Mouse (Mus musculus) embryonic facial prominence, embryonic 15.5 days (tissue): ENCODE data around the gene Crygn. TPM values are rescaled to one million over a fixed set of nuclear protein-coding genes. Genes with fewer than 3 reads are reported as not detected.
"Not testable (repeated sequence)": the region's sequence is repeated elsewhere in the genome, so short reads cannot be mapped to it uniquely, and the experiment has no call there.

Experiments
- ATAC-seq: fragments of 200-750 bp; cut with Nextera tagmentation; 2 replicates; pipeline ENCODE4 v1.8.0; 2017; ENCODE audit warnings: low read depth, moderate TSS enrichment; ENCODE audit not compliant: insufficient number of reproducible peaks, low FRiP score, low TSS enrichment
- H3K27ac ChIP-seq: fragments of 300-500 bp; sonication (generic); replicated peaks from 2 replicates; pipeline ENCODE4 v1.5.1; 2015; ENCODE audit warnings: mild to moderate bottlenecking, inconsistent platforms
- H3K27me3 ChIP-seq: fragments of 300-500 bp; sonication (generic); 2 replicates; pipeline ENCODE4 v1.6.1; 2015; ENCODE audit warnings: inconsistent platforms
- H3K36me3 ChIP-seq: fragments of 300-500 bp; sonication (generic); 2 replicates; pipeline ENCODE4 v1.6.1; 2015; ENCODE audit warnings: mild to moderate bottlenecking, inconsistent platforms
- H3K4me1 ChIP-seq: fragments of 300-500 bp; sonication (generic); 2 replicates; pipeline ENCODE4 v1.6.1; 2015; ENCODE audit warnings: inconsistent platforms
- H3K4me2 ChIP-seq: fragments of 300-500 bp; sonication (generic); replicated peaks from 2 replicates; pipeline ENCODE4 v1.6.1; 2015; ENCODE audit warnings: mild to moderate bottlenecking, inconsistent platforms
- H3K4me3 ChIP-seq: fragments of 300-500 bp; sonication (generic); replicated peaks from 2 replicates; pipeline ENCODE4 v1.5.1; 2015; ENCODE audit warnings: mild to moderate bottlenecking, inconsistent platforms
- H3K9ac ChIP-seq: fragments of 300-500 bp; sonication (generic); 2 replicates; pipeline ENCODE4 v1.6.1; 2015; ENCODE audit warnings: inconsistent platforms
- H3K9me3 ChIP-seq: fragments of 300-500 bp; sonication (generic); replicated peaks from 2 replicates; pipeline ENCODE4 v1.6.1; 2016; ENCODE audit warnings: inconsistent platforms
- WGBS: fragments of 180-500 bp; shearing (Covaris S2); methylation state at CpG from one replicate; pipeline ENCODE4 v1.1.7; 2015; 5-methylcytosine and 5-hydroxymethylcytosine counted together
- polyA plus RNA-seq: library from polyadenylated mRNA; unstranded; fragments of >200 nt; fragmentation: Nextera tagmentation; extraction: Ambion mirVana; gene quantifications from 2 replicates; pipeline ENCODE4 v1.2.1, GENCODE M21; 2015

The Crygn gene
- polyA plus RNA-seq, 1 experiment from 2014 or later: 2.8 TPM

DNA sequence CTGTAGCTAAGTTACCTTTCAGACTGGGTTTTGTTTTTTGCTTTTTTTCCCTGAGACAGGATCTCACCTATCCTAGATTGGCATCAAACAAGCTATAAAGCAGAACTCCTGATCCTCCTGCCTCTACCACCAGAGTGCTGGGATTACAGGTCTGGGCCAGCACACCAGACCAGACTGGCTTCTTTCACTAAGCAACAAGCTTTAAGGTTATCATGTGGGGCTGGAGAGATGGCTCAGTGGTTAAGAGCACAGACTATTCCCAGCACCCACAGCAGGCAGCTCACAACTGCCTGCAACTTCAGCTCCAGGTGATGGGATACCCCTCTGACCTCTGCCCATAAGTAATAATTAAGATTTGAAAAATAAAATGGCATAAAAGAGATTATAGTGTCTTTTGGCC, 21.5 kb upstream of the Crygn start:
- H3K4me3 ChIP-seq: no peak overlapping the region
- H3K4me1 ChIP-seq: 0 out of 2 replicates have a peak, but pooled peaks cover 8% of the 10 kb centered on the region
- no peak overlapping the region for H3K4me2 ChIP-seq
- H3K27me3 ChIP-seq: 0 out of 2 replicates have a peak, but pooled peaks cover 4% of the 10 kb centered on the region
- ATAC-seq: no peak
- no peaks in the 10 kb centered on the region for H3K36me3 ChIP-seq
- H3K9me3 ChIP-seq: no peaks in the 10 kb centered on the region
- H3K27ac ChIP-seq: no peak overlapping the region
- H3K9ac ChIP-seq: no peak overlapping the region

DNA sequence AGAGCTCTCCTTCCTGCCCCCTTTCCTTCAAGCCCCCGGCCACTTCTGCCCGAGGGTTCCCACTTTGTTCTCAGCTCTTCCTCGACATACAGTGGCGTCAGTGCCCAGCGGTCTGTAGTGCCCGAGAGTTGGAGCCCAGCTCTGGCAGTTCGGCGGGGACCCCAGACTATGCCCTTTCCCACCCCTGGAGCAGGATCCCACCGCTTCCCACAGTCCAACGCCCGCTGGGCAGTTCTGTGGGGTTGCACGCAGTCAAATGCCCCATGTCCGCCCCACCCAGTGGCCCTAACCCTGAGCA, 21.0 kb upstream of the Crygn start:
- Histone ChIP-seq H3K4me1 (0 out of 2 replicates have a peak, but pooled peaks cover 8% of the 10 kb centered on the region), H3K9ac (no peak overlapping the region), H3K4me2 (no peak overlapping the region), H3K36me3 (no peaks in the 10 kb centered on the region), H3K27ac (no peak overlapping the region), H3K9me3 (no peaks in the 10 kb centered on the region), H3K4me3 (no peak overlapping the region), H3K27me3 (0 out of 2 replicates have a peak, but pooled peaks cover 4% of the 10 kb centered on the region)
- WGBS: 39% methylated on average over 13 of the region's 13 CpGs
- ATAC-seq: no peak

DNA sequence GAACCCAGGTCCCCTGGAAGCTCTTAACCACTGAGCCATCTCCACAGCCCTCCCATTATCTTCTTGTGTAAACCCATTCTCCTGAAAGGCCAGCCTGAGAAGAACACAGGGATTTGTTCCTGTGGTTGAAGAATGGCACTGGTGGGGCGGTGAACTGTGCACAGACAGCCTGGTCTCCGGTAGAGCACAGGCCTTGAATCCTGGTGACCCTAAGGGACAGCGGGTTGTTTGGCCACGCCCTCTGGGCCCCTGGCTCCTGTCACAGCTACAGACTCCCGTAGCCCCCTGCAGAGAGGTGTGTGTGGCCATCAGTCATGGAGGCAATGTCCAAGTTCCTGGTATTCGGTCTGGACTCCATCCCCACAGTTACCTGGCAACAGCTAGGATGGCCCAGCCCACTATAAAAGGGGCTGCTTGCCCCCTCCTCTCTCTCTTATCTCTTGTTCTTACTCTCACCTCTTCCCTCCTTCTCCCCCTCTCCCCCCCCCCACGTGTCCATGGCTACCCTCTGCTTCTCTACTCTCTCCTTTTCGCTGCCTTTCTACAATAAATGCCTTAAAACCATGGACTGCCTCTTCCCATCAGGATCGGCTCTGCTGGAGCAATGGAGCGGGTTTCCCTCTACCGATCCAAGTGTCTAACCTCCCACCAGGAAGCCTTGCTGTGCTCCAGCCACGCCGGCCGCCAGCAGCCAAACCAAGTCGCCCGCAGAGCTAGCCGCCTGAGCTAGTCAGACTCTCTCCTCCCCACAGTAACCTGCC, 20.5 kb upstream of the Crygn start:
- no peak for ATAC-seq
- Histone ChIP-seq H3K27ac (no peak overlapping the region), H3K9me3 (no peaks in the 10 kb centered on the region), H3K4me2 (no peak overlapping the region), H3K36me3 (no peaks in the 10 kb centered on the region), H3K27me3 (0 out of 2 replicates have a peak, but pooled peaks cover 4% of the 10 kb centered on the region), H3K4me3 (no peak overlapping the region), H3K4me1 (0 out of 2 replicates have a peak, but pooled peaks cover 8% of the 10 kb centered on the region), H3K9ac (no peak overlapping the region)
- 29% methylated on average over 17 of the region's 17 CpGs for WGBS

DNA sequence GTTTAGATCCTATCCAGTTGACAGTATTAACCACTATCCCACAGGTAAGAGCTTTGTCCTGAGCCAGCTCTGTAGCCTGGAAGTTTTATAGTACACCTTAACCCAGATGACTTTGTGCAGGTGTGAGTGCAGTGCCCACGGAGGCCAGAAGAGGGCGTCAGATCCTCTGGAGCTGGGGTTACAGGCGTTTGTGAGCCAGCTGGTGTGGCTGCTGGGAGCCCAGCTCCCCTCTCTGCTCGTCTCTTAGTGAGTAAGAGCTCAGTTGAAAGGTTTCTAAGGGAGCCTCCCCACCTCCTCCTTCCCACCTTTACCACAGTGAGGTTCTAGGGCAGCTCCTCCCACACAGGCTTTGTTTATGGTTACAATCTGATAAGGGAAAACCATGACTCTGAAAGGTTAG, 18.9 kb upstream of the Crygn start:
- H3K36me3 ChIP-seq: no peaks in the 10 kb centered on the region
- H3K9me3 ChIP-seq: no peaks in the 10 kb centered on the region
- ATAC-seq: no peak
- 0 out of 2 replicates have a peak, but pooled peaks cover 4% of the 10 kb centered on the region for H3K27me3 ChIP-seq
- no peak overlapping the region for H3K9ac ChIP-seq
- 0 out of 2 replicates have a peak, but pooled peaks cover 8% of the 10 kb centered on the region for H3K4me1 ChIP-seq
- 70% methylated on average over 4 of the region's 4 CpGs for WGBS
- H3K27ac ChIP-seq: no peak overlapping the region
- H3K4me3 ChIP-seq: no peak overlapping the region
- H3K4me2 ChIP-seq: no peak overlapping the region

DNA sequence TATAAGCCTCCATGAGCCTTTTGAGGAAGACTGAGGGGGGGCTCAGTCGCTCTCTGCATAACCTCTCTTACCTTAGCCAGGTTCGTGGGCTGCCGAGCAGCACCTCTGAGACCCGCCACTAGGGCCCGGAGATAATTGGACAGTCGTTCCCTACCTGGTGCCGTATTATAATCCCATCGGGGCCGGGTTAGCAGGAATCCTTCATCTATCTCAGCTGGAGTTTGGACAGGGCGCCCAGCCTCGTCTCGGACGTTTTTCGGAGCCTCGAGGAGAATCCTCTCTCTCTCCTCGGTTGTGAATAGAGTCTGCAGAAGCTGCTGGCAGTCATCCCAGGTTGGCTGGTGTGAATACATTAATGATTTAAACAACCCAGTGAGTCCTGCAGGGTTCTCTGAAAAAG, 16.7 kb upstream of the Crygn start:
- not testable (repeated sequence) for H3K9ac ChIP-seq, H3K4me3 ChIP-seq, H3K4me1 ChIP-seq, H3K36me3 ChIP-seq, H3K9me3 ChIP-seq, ATAC-seq, H3K4me2 ChIP-seq, H3K27ac ChIP-seq, H3K27me3 ChIP-seq
- 89% methylated on average over 16 of the region's 16 CpGs for WGBS

DNA sequence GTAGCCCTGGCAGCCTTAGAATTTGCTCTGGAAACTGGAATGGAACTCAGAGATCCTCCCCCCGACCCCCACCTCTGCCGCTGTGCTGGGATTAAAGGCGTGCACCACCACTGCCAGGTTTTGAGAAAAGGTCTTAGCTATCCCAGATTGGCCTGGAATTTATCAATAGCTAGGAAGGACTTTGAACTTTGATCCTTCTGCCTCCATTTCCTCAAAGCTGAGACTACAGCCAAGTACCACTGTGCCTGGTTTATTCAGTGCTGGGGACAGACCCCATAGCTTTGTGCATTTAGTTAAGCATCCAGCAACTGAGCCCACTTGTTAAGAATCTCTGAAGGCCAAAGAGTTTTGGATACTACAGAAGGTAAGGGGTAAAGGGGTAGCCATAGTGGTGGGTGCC, 877 bp downstream of the Crygn start:
- no peaks in the 10 kb centered on the region for H3K27me3 ChIP-seq
- ATAC-seq: no peak
- H3K4me1 ChIP-seq: peaks cover 18% of the 10 kb centered on the region
- 41% methylated on average over 3 of the region's 3 CpGs for WGBS
- H3K4me2 ChIP-seq: no peak overlapping the region
- no peaks in the 10 kb centered on the region for H3K36me3 ChIP-seq
- no peak overlapping the region for H3K27ac ChIP-seq
- H3K9me3 ChIP-seq: no peaks in the 10 kb centered on the region
- H3K9ac ChIP-seq: no peak overlapping the region
- H3K4me3 ChIP-seq: no peak overlapping the region

DNA sequence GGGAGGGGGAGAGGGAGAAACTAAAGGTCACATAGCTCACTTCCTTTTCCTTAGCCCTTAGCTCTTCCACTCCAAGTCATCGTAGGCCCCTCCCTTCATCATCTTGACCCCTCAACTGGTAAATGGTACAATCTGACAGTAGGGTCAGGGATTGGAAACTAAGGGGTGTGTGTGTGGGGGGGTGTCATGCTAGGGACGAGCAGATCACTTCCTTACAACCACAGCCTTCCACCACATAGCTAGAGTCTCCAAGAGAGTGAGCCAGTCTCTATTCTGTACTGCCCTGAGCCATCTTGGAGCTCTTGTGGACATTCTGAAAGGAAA, 5.7 kb downstream of the Crygn start:
- H3K4me3 ChIP-seq: peak overlapping the region; percentile 56
- H3K9ac ChIP-seq: no peak overlapping the region
- WGBS: 2% methylated on average over 2 of the region's 2 CpGs

DNA sequence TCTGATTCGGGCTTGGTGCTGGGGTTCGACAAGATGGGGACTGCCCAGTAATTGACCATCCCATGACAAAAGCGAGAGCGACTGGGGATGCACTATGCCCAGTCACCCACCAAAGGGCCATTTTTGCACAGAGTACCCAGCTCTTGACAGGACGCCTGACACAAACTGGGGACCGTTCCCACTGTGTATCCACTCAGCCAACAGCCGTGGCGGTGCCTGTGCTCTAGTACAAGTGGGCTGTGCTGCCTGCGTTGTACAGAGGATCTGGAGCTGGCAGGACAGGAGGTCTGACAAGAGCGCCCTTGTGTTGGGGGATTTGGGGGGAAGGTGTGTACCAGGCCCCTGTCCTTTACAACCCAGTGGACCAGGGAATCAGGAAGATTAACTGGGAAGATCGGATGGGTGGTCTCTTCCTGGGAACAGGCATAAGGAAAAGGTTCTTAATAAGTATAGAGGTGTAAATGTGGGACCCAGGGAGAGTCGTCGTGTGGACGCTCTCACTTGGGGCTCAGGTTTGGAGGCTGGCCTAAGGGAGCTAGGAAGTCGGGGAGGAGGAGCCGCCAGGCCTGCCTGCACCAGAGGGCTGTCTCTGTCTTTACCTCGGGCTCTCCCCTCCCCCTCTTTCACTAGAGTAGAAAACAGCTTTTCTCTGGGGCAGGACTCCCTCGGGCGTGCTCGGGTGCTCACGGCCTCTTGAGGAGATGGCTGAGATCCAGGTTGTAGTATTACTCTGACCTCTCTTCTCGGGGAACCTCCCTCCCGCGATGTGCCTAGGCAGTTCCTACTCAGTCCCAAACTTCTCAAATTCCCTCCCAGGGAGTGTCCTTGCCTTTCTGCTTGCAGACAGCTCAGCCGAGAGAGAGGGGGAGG, 6.3 kb downstream of the Crygn start:
- peak overlapping the region; percentile 93 for H3K27ac ChIP-seq
- WGBS: 1% methylated on average over 25 of the region's 25 CpGs
- H3K9ac ChIP-seq: peak overlapping the region; percentile 72
- no peaks in the 10 kb centered on the region for H3K27me3 ChIP-seq
- H3K9me3 ChIP-seq: no peaks in the 10 kb centered on the region
- peak overlapping the region; percentile 86 for H3K4me2 ChIP-seq
- peak; percentile 68 for ATAC-seq
- peak overlapping the region; percentile 56 for H3K4me3 ChIP-seq
- H3K36me3 ChIP-seq: no peaks in the 10 kb centered on the region
- H3K4me1 ChIP-seq: peaks cover 50% of the 10 kb centered on the region

More for the DNA sequence above, 5.7 kb downstream of the Crygn start:
- Histone ChIP-seq H3K4me2 (peak overlapping the region; percentile 86), H3K4me1 (peaks cover 46% of the 10 kb centered on the region), H3K27me3 (no peaks in the 10 kb centered on the region), H3K9me3 (no peaks in the 10 kb centered on the region), H3K36me3 (no peaks in the 10 kb centered on the region), H3K27ac (peak overlapping the region; percentile 93)
- ATAC-seq: no peak

DNA sequence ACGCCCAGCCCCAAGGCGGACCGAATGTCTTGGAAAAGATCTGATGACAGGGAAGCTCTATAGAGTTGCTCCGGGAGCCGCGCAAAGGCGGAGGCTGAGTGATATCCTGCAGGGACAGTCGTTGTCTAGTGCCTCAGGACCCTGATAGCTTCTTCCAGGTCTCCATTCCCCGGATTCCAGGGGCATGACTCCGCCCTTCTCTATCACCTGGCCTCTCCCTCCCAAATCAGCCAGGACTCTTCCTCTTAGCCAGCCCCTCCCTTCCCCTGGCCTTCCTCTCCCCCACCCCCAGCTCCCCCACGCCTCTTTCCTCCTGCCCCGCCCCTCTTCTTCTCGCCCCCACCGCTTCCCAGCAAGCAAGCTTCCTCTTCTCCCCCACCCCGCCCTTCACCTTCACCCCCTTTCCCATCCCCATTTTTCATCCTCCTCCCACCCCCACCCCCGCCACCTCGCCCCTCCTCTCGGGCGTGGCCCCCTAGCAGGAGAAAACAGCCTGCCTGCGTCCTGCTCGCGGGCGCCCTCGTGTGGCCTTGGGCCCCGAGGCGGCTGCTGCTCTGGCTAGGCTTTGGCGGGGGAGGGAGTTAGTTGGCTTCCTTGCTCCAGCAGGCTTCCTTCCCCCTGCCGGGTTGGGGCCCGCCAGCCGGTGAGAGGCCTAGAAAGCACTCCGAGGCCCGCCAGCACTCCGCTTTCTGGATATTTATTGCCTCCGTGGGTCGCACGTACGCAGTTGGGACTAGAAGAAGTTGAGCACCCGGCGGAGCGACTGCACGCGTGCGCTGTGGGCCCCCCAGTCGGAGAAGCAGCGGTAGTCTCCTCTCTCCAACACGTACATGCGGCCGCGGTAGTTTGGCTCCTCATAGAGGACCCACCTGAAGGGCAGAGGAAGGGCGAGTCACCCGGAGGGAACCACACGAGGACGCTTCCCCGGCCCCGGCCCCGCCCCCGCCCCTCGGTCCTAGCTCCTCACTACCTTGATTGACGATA, 7.2 kb downstream of the Crygn start:
- H3K9ac ChIP-seq: peak overlapping the region; percentile 72
- ATAC-seq: peak; percentile 79
- peak overlapping the region; percentile 93 for H3K27ac ChIP-seq
- no peaks in the 10 kb centered on the region for H3K9me3 ChIP-seq
- H3K4me3 ChIP-seq: peak overlapping the region; percentile 56
- peak overlapping the region; percentile 86 for H3K4me2 ChIP-seq
- H3K27me3 ChIP-seq: no peaks in the 10 kb centered on the region
- peaks cover 50% of the 10 kb centered on the region for H3K4me1 ChIP-seq
- 1% methylated on average over 58 of the region's 59 CpGs for WGBS
- H3K36me3 ChIP-seq: no peaks in the 10 kb centered on the region

DNA sequence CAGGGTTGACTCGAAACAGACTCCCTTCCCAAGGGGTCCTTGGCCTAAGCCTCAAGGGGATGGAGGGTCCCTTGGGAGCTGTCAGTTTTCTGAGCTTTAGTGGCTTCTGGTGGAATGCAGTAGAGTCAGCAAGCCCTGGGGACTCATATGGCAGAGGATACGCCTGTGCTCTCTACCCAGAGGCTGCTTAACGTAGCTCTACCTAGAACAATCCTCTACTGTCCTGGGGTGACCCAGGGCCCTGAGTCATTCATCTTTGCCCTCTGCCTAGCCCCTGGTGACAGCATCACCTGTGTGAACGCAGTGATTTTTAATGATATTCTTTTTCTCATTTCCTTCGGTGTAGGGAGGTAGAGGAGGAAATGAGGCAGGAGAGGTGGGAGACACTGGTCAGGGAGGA, 8.1 kb downstream of the Crygn start:
- H3K9ac ChIP-seq: no peak overlapping the region

DNA sequence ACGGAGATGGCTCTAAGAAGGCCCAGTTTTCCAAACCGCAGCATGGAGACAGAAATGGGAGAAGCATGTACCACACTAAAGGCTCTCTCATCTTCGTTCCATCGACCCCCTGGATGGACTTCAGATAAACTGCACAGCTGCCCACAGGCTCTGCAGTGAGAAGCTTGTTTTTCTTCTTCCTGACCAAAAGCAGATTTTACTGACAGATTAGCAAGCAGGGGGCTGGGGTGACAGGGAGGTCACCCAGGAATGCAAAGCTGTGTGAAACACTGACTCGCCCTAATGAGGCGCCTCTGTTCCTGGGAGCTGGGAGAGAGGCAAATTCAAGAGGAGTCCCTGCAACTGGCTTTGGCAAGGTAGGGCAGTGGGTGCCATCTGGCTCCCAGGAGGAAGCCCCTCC, 10.3 kb downstream of the Crygn start:
- no peak overlapping the region for H3K9ac ChIP-seq
- peaks cover 37% of the 10 kb centered on the region for H3K4me1 ChIP-seq
- H3K27ac ChIP-seq: peak overlapping the region; percentile 51
- WGBS: 11% methylated on average over 6 of the region's 6 CpGs
- no peak for ATAC-seq
- H3K4me3 ChIP-seq: no peak overlapping the region
- no peaks in the 10 kb centered on the region for H3K36me3 ChIP-seq
- no peaks in the 10 kb centered on the region for H3K9me3 ChIP-seq
- H3K4me2 ChIP-seq: no peak overlapping the region
- no peaks in the 10 kb centered on the region for H3K27me3 ChIP-seq

More for the DNA sequence above, 8.1 kb downstream of the Crygn start:
- Histone ChIP-seq H3K9me3 (no peaks in the 10 kb centered on the region), H3K4me1 (peaks cover 45% of the 10 kb centered on the region), H3K27ac (peak overlapping the region; percentile 93), H3K4me2 (peak overlapping the region; percentile 86), H3K36me3 (no peaks in the 10 kb centered on the region), H3K4me3 (peak overlapping the region; percentile 56; the same call in 1 of the 2 replicates), H3K27me3 (no peaks in the 10 kb centered on the region)
- 51% methylated on average over 5 of the region's 5 CpGs for WGBS
- ATAC-seq: no peak
